Mouse (Mus musculus): ENCODE data around the gene Trp53. TPM values are rescaled to one million over a fixed set of nuclear protein-coding genes. Genes with fewer than 3 reads are reported as not detected.
"Not testable (repeated sequence)": the region's sequence is repeated elsewhere in the genome, so short reads cannot be mapped to it uniquely, and the experiment has no call there.

Gene Trp53
- polyA plus RNA-seq (2015; fragmentation: Nextera tagmentation; extraction: Ambion mirVana): 55.5 and 55.8 TPM in 2 replicates

- Histone ChIP-seq H3K4me1 (ENCODE audit: control insufficient read depth, low read depth, low read length) (peaks cover 50% of the 10 kb centered on the region), H3K4me3 (ENCODE audit: low read depth, low read length) (peak within 1 kb of the TSS; percentile 88)
- peak; percentile 52 for ATAC-seq (ENCODE audit: low read depth)
Observed at GRCm38 (mm10) chr11:69580091-69580514, at the start of gene Trp53, which contains the start of gene Wrap53. Gene Trp53 (plus strand): TSS chr11:69580359. Gene Wrap53 (minus strand): TSS chr11:69580255.

GRCm38 (mm10) chr11:69530755-69531154 is 49.4 kb upstream of the Trp53 start:
- H3K4me1 ChIP-seq (ENCODE audit: control insufficient read depth, low read depth, low read length); H3K9me3 ChIP-seq (replicated peaks; ENCODE audit: control insufficient read depth, low read length); H3K9ac ChIP-seq (ENCODE audit: low read depth, low read length); H3K36me3 ChIP-seq (ENCODE audit: control insufficient read depth, insufficient read depth); H3K27me3 ChIP-seq (ENCODE audit: control insufficient read depth, insufficient read depth, low read depth, low read length); H3K4me2 ChIP-seq (ENCODE audit: low read depth, low read length); ATAC-seq (ENCODE audit: low read depth); H3K27ac ChIP-seq (ENCODE audit: low read length); H3K4me3 ChIP-seq (ENCODE audit: low read depth, low read length): not testable (repeated sequence)
- 71% methylated on average over 6 of the region's 6 CpGs for WGBS (ENCODE audit: insufficient replicate concordance)

More at GRCm38 (mm10) chr11:69580091-69580514, at the start of gene Trp53, which contains the start of gene Wrap53:
- H3K4me2 ChIP-seq (ENCODE audit: low read depth, low read length): peak within 1 kb of the TSS; percentile 92
- WGBS (ENCODE audit: insufficient replicate concordance): under 1% methylated on average over 13 of the region's 13 CpGs
- H3K9ac ChIP-seq (ENCODE audit: low read depth, low read length): peak within 1 kb of the TSS; percentile 84
- H3K27me3 ChIP-seq (ENCODE audit: control insufficient read depth, insufficient read depth, low read depth, low read length): no peaks in the 10 kb centered on the region
- no peaks in the 10 kb centered on the region for H3K36me3 ChIP-seq (ENCODE audit: control insufficient read depth, insufficient read depth)
- peak within 1 kb of the TSS; percentile 97 for H3K27ac ChIP-seq (ENCODE audit: low read length)
- H3K9me3 ChIP-seq (replicated peaks; ENCODE audit: control insufficient read depth, low read length): no peaks in the 10 kb centered on the region

GRCm38 (mm10) chr11:69532480-69533150 is 47.5 kb upstream of the Trp53 start:
- peaks cover 4% of the 10 kb centered on the region for H3K27me3 ChIP-seq (ENCODE audit: control insufficient read depth, insufficient read depth, low read depth, low read length)
- H3K27ac ChIP-seq (ENCODE audit: low read length): no peak overlapping the region
- no peak overlapping the region for H3K9ac ChIP-seq (ENCODE audit: low read depth, low read length)
- WGBS (ENCODE audit: insufficient replicate concordance): 55% methylated on average over 7 of the region's 7 CpGs
- no peak for ATAC-seq (ENCODE audit: low read depth)
- no peaks in the 10 kb centered on the region for H3K4me1 ChIP-seq (ENCODE audit: control insufficient read depth, low read depth, low read length)
- no peaks in the 10 kb centered on the region for H3K36me3 ChIP-seq (ENCODE audit: control insufficient read depth, insufficient read depth)
- no peak overlapping the region for H3K4me2 ChIP-seq (ENCODE audit: low read depth, low read length)
- no peak overlapping the region for H3K4me3 ChIP-seq (ENCODE audit: low read depth, low read length)
- H3K9me3 ChIP-seq (replicated peaks; ENCODE audit: control insufficient read depth, low read length): no peaks in the 10 kb centered on the region

GRCm38 (mm10) chr11:69534990-69535389 is 45.2 kb upstream of the Trp53 start:
- ATAC-seq (ENCODE audit: low read depth): no peak
- no peaks in the 10 kb centered on the region for H3K36me3 ChIP-seq (ENCODE audit: control insufficient read depth, insufficient read depth)
- no peak overlapping the region for H3K4me3 ChIP-seq (ENCODE audit: low read depth, low read length)
- no peak overlapping the region for H3K4me2 ChIP-seq (ENCODE audit: low read depth, low read length)
- no peak overlapping the region for H3K27ac ChIP-seq (ENCODE audit: low read length)
- no peaks in the 10 kb centered on the region; the same call in 1 of the 2 replicates for H3K4me1 ChIP-seq (ENCODE audit: control insufficient read depth, low read depth, low read length)
- no peak overlapping the region for H3K9ac ChIP-seq (ENCODE audit: low read depth, low read length)
- 27% methylated on average over 1 of the region's 1 CpGs for WGBS (ENCODE audit: insufficient replicate concordance)
- H3K9me3 ChIP-seq (replicated peaks; ENCODE audit: control insufficient read depth, low read length): no peaks in the 10 kb centered on the region
- H3K27me3 ChIP-seq (ENCODE audit: control insufficient read depth, insufficient read depth, low read depth, low read length): no peaks in the 10 kb centered on the region

- Histone ChIP-seq H3K4me2 (ENCODE audit: low read depth, low read length) (no peak overlapping the region), H3K27me3 (ENCODE audit: control insufficient read depth, insufficient read depth, low read depth, low read length) (no peaks in the 10 kb centered on the region), H3K9ac (ENCODE audit: low read depth, low read length) (no peak overlapping the region), H3K4me3 (ENCODE audit: low read depth, low read length) (no peak overlapping the region), H3K4me1 (ENCODE audit: control insufficient read depth, low read depth, low read length) (no peaks in the 10 kb centered on the region; the same call in 1 of the 2 replicates), H3K27ac (ENCODE audit: low read length) (no peak overlapping the region), H3K36me3 (ENCODE audit: control insufficient read depth, insufficient read depth) (no peaks in the 10 kb centered on the region), H3K9me3 (replicated peaks; ENCODE audit: control insufficient read depth, low read length) (no peaks in the 10 kb centered on the region)
- no peak for ATAC-seq (ENCODE audit: low read depth)
- WGBS (ENCODE audit: insufficient replicate concordance): 65% methylated on average over 2 of the region's 2 CpGs
Observed at GRCm38 (mm10) chr11:69540700-69541099, 39.5 kb upstream of the Trp53 start.

- WGBS (ENCODE audit: insufficient replicate concordance): 44% methylated on average over 1 of the region's 3 CpGs
- H3K36me3 ChIP-seq (ENCODE audit: control insufficient read depth, insufficient read depth); H3K27ac ChIP-seq (ENCODE audit: low read length); H3K4me1 ChIP-seq (ENCODE audit: control insufficient read depth, low read depth, low read length); H3K4me2 ChIP-seq (ENCODE audit: low read depth, low read length); ATAC-seq (ENCODE audit: low read depth); H3K27me3 ChIP-seq (ENCODE audit: control insufficient read depth, insufficient read depth, low read depth, low read length); H3K4me3 ChIP-seq (ENCODE audit: low read depth, low read length); H3K9me3 ChIP-seq (replicated peaks; ENCODE audit: control insufficient read depth, low read length); H3K9ac ChIP-seq (ENCODE audit: low read depth, low read length): not testable (repeated sequence)
Observed at GRCm38 (mm10) chr11:69541741-69542140, 38.4 kb upstream of the Trp53 start.

GRCm38 (mm10) chr11:69543598-69543997 is 36.6 kb upstream of the Trp53 start:
- no peak overlapping the region for H3K4me3 ChIP-seq (ENCODE audit: low read depth, low read length)
- H3K4me2 ChIP-seq (ENCODE audit: low read depth, low read length): no peak overlapping the region
- H3K9me3 ChIP-seq (replicated peaks; ENCODE audit: control insufficient read depth, low read length): no peaks in the 10 kb centered on the region
- no peak for ATAC-seq (ENCODE audit: low read depth)
- H3K27me3 ChIP-seq (ENCODE audit: control insufficient read depth, insufficient read depth, low read depth, low read length): peaks cover 26% of the 10 kb centered on the region
- H3K27ac ChIP-seq (ENCODE audit: low read length): no peak overlapping the region
- no peaks in the 10 kb centered on the region for H3K36me3 ChIP-seq (ENCODE audit: control insufficient read depth, insufficient read depth)
- H3K4me1 ChIP-seq (ENCODE audit: control insufficient read depth, low read depth, low read length): peaks cover 12% of the 10 kb centered on the region
- no peak overlapping the region for H3K9ac ChIP-seq (ENCODE audit: low read depth, low read length)
- 72% methylated on average over 3 of the region's 3 CpGs for WGBS (ENCODE audit: insufficient replicate concordance)

- no peak for ATAC-seq (ENCODE audit: low read depth)
- H3K4me1 ChIP-seq (ENCODE audit: control insufficient read depth, low read depth, low read length): peaks cover 12% of the 10 kb centered on the region
- 18% methylated on average over 7 of the region's 7 CpGs for WGBS (ENCODE audit: insufficient replicate concordance)
- H3K4me2 ChIP-seq (ENCODE audit: low read depth, low read length): peak overlapping the region; percentile 85
- H3K9me3 ChIP-seq (replicated peaks; ENCODE audit: control insufficient read depth, low read length): no peaks in the 10 kb centered on the region
- no peaks in the 10 kb centered on the region for H3K36me3 ChIP-seq (ENCODE audit: control insufficient read depth, insufficient read depth)
- H3K27me3 ChIP-seq (ENCODE audit: control insufficient read depth, insufficient read depth, low read depth, low read length): peaks cover 40% of the 10 kb centered on the region
- H3K4me3 ChIP-seq (ENCODE audit: low read depth, low read length): peak overlapping the region; percentile 58
- H3K27ac ChIP-seq (ENCODE audit: low read length): no peak overlapping the region
- no peak overlapping the region for H3K9ac ChIP-seq (ENCODE audit: low read depth, low read length)
Observed at GRCm38 (mm10) chr11:69545957-69546356, 34.2 kb upstream of the Trp53 start.

- Histone ChIP-seq H3K27ac (ENCODE audit: low read length) (no peak overlapping the region), H3K4me1 (ENCODE audit: control insufficient read depth, low read depth, low read length) (peaks cover 12% of the 10 kb centered on the region), H3K27me3 (ENCODE audit: control insufficient read depth, insufficient read depth, low read depth, low read length) (peaks cover 40% of the 10 kb centered on the region), H3K36me3 (ENCODE audit: control insufficient read depth, insufficient read depth) (no peaks in the 10 kb centered on the region), H3K4me2 (ENCODE audit: low read depth, low read length) (peak overlapping the region; percentile 85), H3K4me3 (ENCODE audit: low read depth, low read length) (peak overlapping the region; percentile 58), H3K9ac (ENCODE audit: low read depth, low read length) (peak overlapping the region; percentile 44), H3K9me3 (replicated peaks; ENCODE audit: control insufficient read depth, low read length) (no peaks in the 10 kb centered on the region)
- peak; percentile 43; the same call in 1 of the 2 replicates for ATAC-seq (ENCODE audit: low read depth)
- WGBS (ENCODE audit: insufficient replicate concordance): under 1% methylated on average over 44 of the region's 44 CpGs
Observed at GRCm38 (mm10) chr11:69546423-69547053, 33.6 kb upstream of the Trp53 start.

Measured in liver, embryonic 16.5 days (tissue).